Mouse (Mus musculus) stomach, embryonic 14.5 days (tissue): ENCODE measurements around the gene Ralgapa2. TPM values are rescaled to one million over a fixed set of nuclear protein-coding genes. Genes with fewer than 3 reads are reported as not detected.

Source experiments
- ATAC-seq: fragments of 200-750 bp; cut with Nextera tagmentation; 2 replicates; pipeline ENCODE4 v1.8.0; 2017; ENCODE audit warnings: low read depth, moderate TSS enrichment; ENCODE audit not compliant: insufficient number of reproducible peaks, insufficient read depth, low FRiP score
- H3K27ac ChIP-seq: fragments of 300-500 bp; sonication (generic); 2 replicates; pipeline ENCODE4 v1.5.1; 2014; ENCODE audit warnings: mild to moderate bottlenecking, low read length, moderate library complexity, mixed read lengths
- H3K27me3 ChIP-seq: fragments of 300-500 bp; sonication (generic); 2 replicates; pipeline ENCODE4 v1.6.1; 2014; ENCODE audit warnings: low read length, control low read depth, mixed read lengths; ENCODE audit not compliant: control insufficient read depth, insufficient read depth
- H3K36me3 ChIP-seq: fragments of 300-500 bp; sonication (generic); 2 replicates; pipeline ENCODE4 v1.6.1; 2014; ENCODE audit warnings: mild to moderate bottlenecking, control low read depth, low read length, moderate library complexity, mixed read lengths; ENCODE audit not compliant: control insufficient read depth, insufficient read depth
- H3K4me1 ChIP-seq: fragments of 300-500 bp; sonication (generic); 2 replicates; pipeline ENCODE4 v1.6.1; 2014; ENCODE audit warnings: low read length, control low read depth, mixed read lengths; ENCODE audit not compliant: control insufficient read depth, insufficient read depth
- H3K4me2 ChIP-seq: fragments of 300-500 bp; sonication (generic); replicated peaks from 2 replicates; pipeline ENCODE4 v1.6.1; 2014; ENCODE audit warnings: low read depth, low read length, control low read depth
- H3K4me3 ChIP-seq: fragments of 300-500 bp; sonication (generic); 2 replicates; pipeline ENCODE4 v1.5.1; 2014; ENCODE audit warnings: low read depth, low read length, control low read depth
- H3K9ac ChIP-seq: fragments of 300-500 bp; sonication (generic); replicated peaks from 2 replicates; pipeline ENCODE4 v1.6.1; 2014; ENCODE audit warnings: low read depth, mild to moderate bottlenecking, control low read depth, low read length, moderate library complexity, mixed read lengths
- H3K9me3 ChIP-seq: fragments of 300-500 bp; sonication (generic); 2 replicates; pipeline ENCODE4 v1.6.1; 2016; ENCODE audit warnings: low read depth, low read length, control low read depth; ENCODE audit not compliant: control insufficient read depth
- WGBS: fragments of 180-500 bp; shearing (Covaris S2); extraction: QIAGEN DNeasy Blood & Tissue Kit; methylation state at CpG from one replicate; pipeline ENCODE4 v1.1.7; 2014; 5-methylcytosine and 5-hydroxymethylcytosine counted together
- polyA plus RNA-seq: library from polyadenylated mRNA; unstranded; fragments of >200 nt; fragmentation: Nextera tagmentation; extraction: Ambion mirVana; gene quantifications from 2 replicates; pipeline ENCODE4 v1.2.1, GENCODE M21; 2014

Ralgapa2 gene
- polyA plus RNA-seq, 1 experiment from 2014 or later: 13.8 TPM

GRCm38 (mm10) chr2:146227646-146228045, 284.5 kb downstream of the Ralgapa2 start:
- 51% methylated on average over 3 of the region's 3 CpGs for WGBS
- Histone ChIP-seq H3K27me3 (peaks cover 42% of the 10 kb centered on the region), H3K9ac (no peak overlapping the region), H3K4me2 (no peak overlapping the region), H3K4me3 (no peak overlapping the region), H3K27ac (no peak overlapping the region), H3K9me3 (no peaks in the 10 kb centered on the region), H3K4me1 (peaks cover 6% of the 10 kb centered on the region; the same call in 1 of the 2 replicates), H3K36me3 (no peaks in the 10 kb centered on the region)
- no peak for ATAC-seq

GRCm38 (mm10) chr2:146226484-146226883, 285.7 kb downstream of the Ralgapa2 start:
- no peak overlapping the region for H3K9ac ChIP-seq
- WGBS: 4% methylated on average over 9 of the region's 9 CpGs
- peaks cover 17% of the 10 kb centered on the region; the same call in 1 of the 2 replicates for H3K4me1 ChIP-seq
- H3K4me3 ChIP-seq: no peak overlapping the region
- H3K27ac ChIP-seq: no peak overlapping the region
- H3K4me2 ChIP-seq: no peak overlapping the region
- no peaks in the 10 kb centered on the region for H3K9me3 ChIP-seq
- ATAC-seq: no peak
- no peaks in the 10 kb centered on the region for H3K36me3 ChIP-seq
- peaks cover 53% of the 10 kb centered on the region for H3K27me3 ChIP-seq

- peaks cover 60% of the 10 kb centered on the region for H3K27me3 ChIP-seq
- H3K27ac ChIP-seq: no peak overlapping the region
- no peaks in the 10 kb centered on the region for H3K36me3 ChIP-seq
- H3K9ac ChIP-seq: no peak overlapping the region
- no peaks in the 10 kb centered on the region for H3K9me3 ChIP-seq
- H3K4me1 ChIP-seq: peaks cover 23% of the 10 kb centered on the region; the same call in 1 of the 2 replicates
- 18% methylated on average over 6 of the region's 6 CpGs for WGBS
- ATAC-seq: no peak
- no peak overlapping the region for H3K4me2 ChIP-seq
- no peak overlapping the region for H3K4me3 ChIP-seq
Measured at GRCm38 (mm10) chr2:146225818-146226217, 286.3 kb downstream of the Ralgapa2 start.

- H3K36me3 ChIP-seq: no peaks in the 10 kb centered on the region
- H3K4me3 ChIP-seq: peak overlapping the region; percentile 43; the same call in 1 of the 2 replicates
- H3K4me2 ChIP-seq: no peak overlapping the region
- no peaks in the 10 kb centered on the region for H3K9me3 ChIP-seq
- peaks cover 67% of the 10 kb centered on the region for H3K27me3 ChIP-seq
- no peak overlapping the region for H3K9ac ChIP-seq
- 16% methylated on average over 7 of the region's 7 CpGs for WGBS
- no peak overlapping the region for H3K27ac ChIP-seq
- no peak for ATAC-seq
- H3K4me1 ChIP-seq: peaks cover 23% of the 10 kb centered on the region; the same call in 1 of the 2 replicates
Measured at GRCm38 (mm10) chr2:146224141-146224540, 288.0 kb downstream of the Ralgapa2 start.

- no peaks in the 10 kb centered on the region for H3K36me3 ChIP-seq
- H3K9me3 ChIP-seq: no peaks in the 10 kb centered on the region
- ATAC-seq: 0 out of 2 replicates have a peak, but pooled peaks have one; percentile 34
- WGBS: 1% methylated on average over 71 of the region's 75 CpGs
- peak overlapping the region; percentile 96 for H3K4me2 ChIP-seq
- peak overlapping the region; percentile 43 for H3K4me3 ChIP-seq
- H3K27me3 ChIP-seq: peaks cover 72% of the 10 kb centered on the region
- H3K9ac ChIP-seq: 0 out of 2 replicates have a peak overlapping the region, but pooled peaks have one; percentile 33
- H3K27ac ChIP-seq: no peak overlapping the region
- peaks cover 25% of the 10 kb centered on the region; the same call in 1 of the 2 replicates for H3K4me1 ChIP-seq
Measured at GRCm38 (mm10) chr2:146223176-146223905, 288.8 kb downstream of the Ralgapa2 start.

GRCm38 (mm10) chr2:146222279-146223175, 289.6 kb downstream of the Ralgapa2 start:
- H3K9ac ChIP-seq: peak overlapping the region; percentile 33; the same call in 1 of the 2 replicates
- H3K27me3 ChIP-seq: peaks cover 76% of the 10 kb centered on the region

GRCm38 (mm10) chr2:146221929-146222278, 290.2 kb downstream of the Ralgapa2 start:
- Histone ChIP-seq H3K27me3 (peaks cover 76% of the 10 kb centered on the region), H3K36me3 (no peaks in the 10 kb centered on the region), H3K4me3 (peak overlapping the region; percentile 43), H3K9me3 (no peaks in the 10 kb centered on the region), H3K4me1 (peaks cover 27% of the 10 kb centered on the region; the same call in 1 of the 2 replicates), H3K4me2 (peak overlapping the region; percentile 96), H3K9ac (0 out of 2 replicates have a peak overlapping the region, but pooled peaks have one; percentile 33), H3K27ac (no peak overlapping the region)
- WGBS: 0% methylated on average over 35 of the region's 44 CpGs
- ATAC-seq: peak; percentile 51

More at GRCm38 (mm10) chr2:146222279-146223175, 289.6 kb downstream of the Ralgapa2 start:
- no peaks in the 10 kb centered on the region for H3K9me3 ChIP-seq
- H3K36me3 ChIP-seq: no peaks in the 10 kb centered on the region
- WGBS: under 1% methylated on average over 95 of the region's 133 CpGs
- H3K4me3 ChIP-seq: peak overlapping the region; percentile 43
- peak overlapping the region; percentile 52; the same call in 1 of the 2 replicates for H3K27ac ChIP-seq
- peak; percentile 2; the same call in 1 of the 2 replicates for ATAC-seq
- peaks cover 27% of the 10 kb centered on the region; the same call in 1 of the 2 replicates for H3K4me1 ChIP-seq
- H3K4me2 ChIP-seq: peak overlapping the region; percentile 96
